Mouse (Mus musculus) midbrain, postnatal 0 days (tissue): ENCODE data around the gene Lamp2. TPM values are rescaled to one million over a fixed set of nuclear protein-coding genes. Genes with fewer than 3 reads are reported as not detected.
A peak's percentile ranks its signal among the peaks of the same experiment; 100 is the strongest.

Source experiments
- ATAC-seq: fragments of 200-750 bp; cut with Nextera tagmentation; 2 replicates; pipeline ENCODE4 v1.8.0; 2017; ENCODE audit warnings: moderate number of reproducible peaks, mild to moderate bottlenecking, moderate TSS enrichment, moderate library complexity; ENCODE audit not compliant: low FRiP score
- DNase-seq: peaks from one replicate; pipeline ENCODE4 v3.0.0-alpha.2; 2015; ENCODE audit warnings: low spot score
- H3K27ac ChIP-seq: fragments of 300-500 bp; sonication (generic); 2 replicates; pipeline ENCODE4 v1.5.1; 2014; ENCODE audit warnings: low read depth, mild to moderate bottlenecking, low read length, mixed read lengths
- H3K27me3 ChIP-seq: fragments of 300-500 bp; sonication (generic); 2 replicates; pipeline ENCODE4 v1.6.1; 2014; ENCODE audit warnings: low read length, control low read depth, mixed read lengths; ENCODE audit not compliant: insufficient read depth
- H3K36me3 ChIP-seq: fragments of 300-500 bp; sonication (generic); 2 replicates; pipeline ENCODE4 v1.6.1; 2014; ENCODE audit warnings: low read length, control low read depth, mixed read lengths; ENCODE audit not compliant: insufficient read depth
- H3K4me1 ChIP-seq: fragments of 300-500 bp; sonication (generic); 2 replicates; pipeline ENCODE4 v1.6.1; 2014; ENCODE audit warnings: mild to moderate bottlenecking, control low read depth, antibody characterized with exemption, low read length, mixed read lengths; ENCODE audit not compliant: insufficient read depth
- H3K4me2 ChIP-seq: fragments of 300-500 bp; sonication (generic); 2 replicates; pipeline ENCODE4 v1.6.1; 2014; ENCODE audit warnings: low read depth, mild to moderate bottlenecking, low read length, mixed read lengths; ENCODE audit not compliant: poor library complexity, severe bottlenecking
- H3K4me3 ChIP-seq: fragments of 300-500 bp; sonication (generic); 2 replicates; pipeline ENCODE4 v1.5.1; 2014; ENCODE audit warnings: low read depth, mild to moderate bottlenecking, low read length, moderate library complexity
- H3K9ac ChIP-seq: fragments of 300-500 bp; sonication (generic); replicated peaks from 2 replicates; pipeline ENCODE4 v1.6.1; 2014; ENCODE audit warnings: mild to moderate bottlenecking, low read length, moderate library complexity, mixed read lengths; ENCODE audit not compliant: poor library complexity, severe bottlenecking
- H3K9me3 ChIP-seq: fragments of 300-500 bp; sonication (generic); 2 replicates; pipeline ENCODE4 v1.6.1; 2016; ENCODE audit warnings: low read length, control low read depth
- CTCF ChIP-seq: IDR thresholded peaks from 2 replicates; pipeline ENCODE4 v1.5.1; 2016; ENCODE audit warnings: antibody characterized with exemption, mild to moderate bottlenecking
- WGBS: fragments of 180-500 bp; shearing (Covaris S2); extraction: QIAGEN DNeasy Blood & Tissue Kit; methylation state at CpG from one replicate; pipeline ENCODE4 v1.1.7; 2014; 5-methylcytosine and 5-hydroxymethylcytosine counted together
- polyA plus RNA-seq: library from polyadenylated mRNA; unstranded; fragments of >200 nt; fragmentation: Nextera tagmentation; extraction: Ambion mirVana; gene quantifications from 2 replicates; pipeline ENCODE4 v1.2.1, GENCODE M21; 2015
- total RNA-seq: library from RNA; depleted of rRNA; stranded (reverse); fragments of >200 nt; gene quantifications from 2 replicates; pipeline ENCODE4 v1.2.3, GENCODE M21; 2014

The Lamp2 gene
- total and polyA plus RNA-seq, 2 experiments from 2014 or later, result 55.5 to 59.9 TPM

GRCm38 (mm10) chrX:38439629-38440028 is 16.6 kb downstream of the Lamp2 start:
- H3K27me3 ChIP-seq, result no peaks in the 10 kb centered on the region
- no peaks in the 10 kb centered on the region for H3K36me3 ChIP-seq
- H3K9me3 ChIP-seq, result no peaks in the 10 kb centered on the region
- no peak overlapping the region for H3K27ac ChIP-seq
- TF ChIP-seq CTCF, result no peak
- ATAC-seq (no peak), DNase-seq (no peak)
- WGBS, result 85% methylated on average over 2 of the region's 2 CpGs
- H3K4me2 ChIP-seq, result no peak overlapping the region
- no peak overlapping the region for H3K4me3 ChIP-seq
- H3K4me1 ChIP-seq, result no peaks in the 10 kb centered on the region
- H3K9ac ChIP-seq, result no peak overlapping the region

DNA sequence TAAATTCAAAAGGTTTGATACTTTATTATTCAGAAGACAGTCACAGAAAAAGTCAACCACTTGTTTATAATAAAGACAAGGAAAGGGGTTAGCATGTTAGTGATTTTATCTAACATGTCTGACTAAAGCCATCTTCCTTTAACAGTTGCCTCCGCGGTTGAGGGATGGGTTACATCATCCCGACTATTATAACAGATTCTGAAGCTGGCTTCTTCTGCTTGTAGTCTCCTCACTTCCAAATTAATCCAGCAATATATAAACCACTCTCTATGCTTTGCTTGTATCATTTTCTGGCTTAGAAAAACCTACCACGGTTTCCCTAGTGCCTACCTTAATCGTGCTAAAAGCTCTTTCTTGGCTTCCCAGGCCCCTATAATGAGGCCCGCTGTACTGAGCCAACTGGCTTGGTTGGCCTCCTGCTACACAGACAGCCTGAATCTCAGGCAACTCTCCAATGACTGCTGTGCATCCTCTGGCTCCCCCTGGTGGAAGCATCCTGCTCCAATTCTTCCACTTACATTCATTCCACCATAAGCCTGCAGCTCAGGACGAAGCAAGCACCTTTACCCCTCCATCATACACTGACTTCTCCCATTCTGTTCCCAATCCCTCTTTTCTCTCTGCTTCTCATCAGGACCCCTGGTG is 18.0 kb downstream of the Lamp2 start:
- no peaks in the 10 kb centered on the region for H3K27me3 ChIP-seq
- H3K36me3 ChIP-seq, result no peaks in the 10 kb centered on the region
- 44% methylated on average over 7 of the region's 7 CpGs for WGBS
- peak; percentile 85 for TF ChIP-seq CTCF
- ATAC-seq (peak; percentile 54; the same call in 1 of the 2 replicates), DNase-seq (peak; percentile 87)
- no peaks in the 10 kb centered on the region for H3K9me3 ChIP-seq
- H3K27ac ChIP-seq, result no peak overlapping the region
- no peak overlapping the region for H3K4me3 ChIP-seq
- H3K4me1 ChIP-seq, result no peaks in the 10 kb centered on the region
- no peak overlapping the region for H3K4me2 ChIP-seq
- no peak overlapping the region for H3K9ac ChIP-seq

DNA sequence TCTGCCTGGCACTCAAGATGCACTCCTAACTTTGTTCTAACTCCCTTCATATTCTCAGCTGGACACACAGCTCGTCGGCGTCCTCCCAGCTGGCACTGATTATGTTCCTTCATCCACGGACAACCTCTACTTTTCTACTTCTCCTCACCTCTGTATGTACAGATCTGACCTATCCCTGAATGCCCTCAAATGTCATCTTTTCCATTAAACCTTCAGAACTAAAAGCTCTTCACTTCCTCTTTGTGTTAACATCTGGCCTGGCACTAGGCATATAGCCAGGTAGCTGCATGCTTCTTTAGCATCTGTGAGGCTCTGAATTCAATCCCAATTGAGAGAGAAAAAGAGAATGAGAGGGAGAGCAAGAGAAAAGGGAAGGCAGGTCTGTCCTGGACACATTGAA is 26.8 kb downstream of the Lamp2 start:
- no peaks in the 10 kb centered on the region for H3K36me3 ChIP-seq
- no peak overlapping the region for H3K9ac ChIP-seq
- TF ChIP-seq CTCF, result no peak
- H3K4me2 ChIP-seq, result no peak overlapping the region
- no peak overlapping the region for H3K4me3 ChIP-seq
- H3K27ac ChIP-seq, result no peak overlapping the region
- ATAC-seq (no peak), DNase-seq (no peak)
- no peaks in the 10 kb centered on the region for H3K9me3 ChIP-seq
- H3K4me1 ChIP-seq, result no peaks in the 10 kb centered on the region
- no peaks in the 10 kb centered on the region for H3K27me3 ChIP-seq
- WGBS, result 88% methylated on average over 4 of the region's 4 CpGs

DNA sequence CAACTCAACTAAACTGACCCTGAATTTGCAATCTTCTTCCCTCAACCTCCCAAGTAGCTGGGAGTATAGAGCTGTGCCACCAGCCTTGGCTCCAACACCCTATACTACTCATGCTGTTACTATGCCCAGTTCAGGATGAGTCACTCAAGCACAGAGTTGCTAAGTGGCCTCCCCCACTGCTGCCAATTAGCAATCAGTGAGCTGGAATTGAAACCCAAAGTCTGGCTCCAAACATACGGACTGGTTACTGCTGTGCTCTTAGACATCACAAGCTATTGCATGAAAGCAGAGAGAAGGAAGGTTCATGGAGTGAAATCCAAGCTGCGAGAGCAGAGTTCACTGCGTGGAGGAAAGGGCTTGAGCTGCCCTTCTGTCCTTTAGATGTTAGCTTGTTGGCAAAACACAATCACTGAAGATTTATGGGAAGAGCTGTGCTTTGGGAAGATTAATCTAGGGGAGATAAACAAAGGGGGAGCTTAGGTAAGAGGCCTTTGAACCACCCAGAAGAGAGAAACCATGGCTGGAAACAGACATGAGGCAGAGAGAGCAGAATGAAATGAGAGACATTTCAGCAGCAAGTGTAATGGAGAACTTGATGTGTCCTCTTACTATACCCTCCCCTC is 27.3 kb downstream of the Lamp2 start:
- H3K4me3 ChIP-seq, result no peak overlapping the region
- no peak overlapping the region for H3K4me2 ChIP-seq
- H3K9me3 ChIP-seq, result no peaks in the 10 kb centered on the region
- DNase-seq (no peak), ATAC-seq (no peak)
- H3K36me3 ChIP-seq, result no peaks in the 10 kb centered on the region
- no peaks in the 10 kb centered on the region for H3K4me1 ChIP-seq
- WGBS, result 91% methylated on average over 3 of the region's 3 CpGs
- H3K27me3 ChIP-seq, result no peaks in the 10 kb centered on the region
- no peak overlapping the region for H3K27ac ChIP-seq
- TF ChIP-seq CTCF, result no peak
- H3K9ac ChIP-seq, result no peak overlapping the region

DNA sequence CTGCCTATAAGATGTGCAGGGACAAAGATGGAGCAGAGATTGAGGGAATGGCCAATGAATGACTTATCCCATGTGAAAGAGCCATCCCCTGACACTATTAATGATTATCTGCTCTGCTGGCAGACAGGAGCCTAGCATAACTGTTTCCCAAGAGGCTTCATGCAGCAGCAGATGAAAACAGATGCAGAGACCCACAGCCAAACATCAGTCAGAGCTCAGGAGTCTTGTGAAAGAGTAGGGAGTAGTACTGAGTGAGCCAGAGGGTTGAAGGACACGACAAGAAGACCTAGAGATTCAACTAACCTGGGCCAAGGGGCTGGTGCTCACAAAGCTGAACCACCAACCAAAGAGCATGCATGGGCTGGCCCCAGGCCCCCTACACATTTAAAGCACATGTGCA is 30.2 kb downstream of the Lamp2 start:
- Histone ChIP-seq H3K4me2 (no peak overlapping the region), H3K27ac (no peak overlapping the region), H3K27me3 (no peaks in the 10 kb centered on the region), H3K4me1 (no peaks in the 10 kb centered on the region), H3K36me3 (no peaks in the 10 kb centered on the region), H3K9ac (no peak overlapping the region), H3K4me3 (no peak overlapping the region), H3K9me3 (no peaks in the 10 kb centered on the region)
- 92% methylated on average over 1 of the region's 1 CpGs for WGBS
- ATAC-seq (no peak), DNase-seq (no peak)
- no peak for TF ChIP-seq CTCF

DNA sequence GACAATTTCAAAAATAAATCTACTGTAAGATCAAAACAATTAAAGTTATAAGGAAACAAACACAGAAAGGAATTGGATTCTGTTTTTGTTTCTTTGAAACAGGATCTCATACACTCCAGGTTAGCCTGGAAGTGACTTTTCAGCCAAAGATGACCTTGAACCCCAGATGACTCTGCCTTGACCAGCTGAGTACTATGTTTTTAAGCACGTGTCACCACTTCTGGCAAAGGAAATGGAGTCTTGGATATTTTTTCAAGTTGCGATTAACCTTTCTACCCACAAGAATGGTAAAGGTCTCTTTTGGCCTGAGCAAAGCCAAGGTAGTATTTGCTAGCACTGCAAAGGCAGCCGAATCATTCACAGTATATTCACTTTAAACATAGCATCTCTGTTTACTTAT is 33.2 kb downstream of the Lamp2 start:
- DNase-seq (no peak), ATAC-seq (no peak)
- TF ChIP-seq CTCF, result no peak
- 80% methylated on average over 3 of the region's 3 CpGs for WGBS
- Histone ChIP-seq H3K4me1 (no peaks in the 10 kb centered on the region), H3K27me3 (no peaks in the 10 kb centered on the region), H3K9ac (no peak overlapping the region), H3K36me3 (no peaks in the 10 kb centered on the region), H3K4me2 (no peak overlapping the region), H3K9me3 (no peaks in the 10 kb centered on the region), H3K4me3 (no peak overlapping the region), H3K27ac (no peak overlapping the region)
